Mouse (Mus musculus) liver, adult 2 months (tissue): Measurements from ENCODE around the gene Atn1.

Experiments
- CTCF ChIP-seq: fragments of 200-500 bp; IDR thresholded peaks from 2 replicates; pipeline ENCODE4 v1.5.1; 2011; ENCODE audit warnings: low read depth, low read length, control low read depth
- POLR2A ChIP-seq: fragments of 200-500 bp; IDR thresholded peaks from 2 replicates; pipeline ENCODE4 v1.6.1; 2011; ENCODE audit warnings: low read length, control low read depth; ENCODE audit not compliant: insufficient read depth; ENCODE audit errors: extremely low read depth

DNA sequence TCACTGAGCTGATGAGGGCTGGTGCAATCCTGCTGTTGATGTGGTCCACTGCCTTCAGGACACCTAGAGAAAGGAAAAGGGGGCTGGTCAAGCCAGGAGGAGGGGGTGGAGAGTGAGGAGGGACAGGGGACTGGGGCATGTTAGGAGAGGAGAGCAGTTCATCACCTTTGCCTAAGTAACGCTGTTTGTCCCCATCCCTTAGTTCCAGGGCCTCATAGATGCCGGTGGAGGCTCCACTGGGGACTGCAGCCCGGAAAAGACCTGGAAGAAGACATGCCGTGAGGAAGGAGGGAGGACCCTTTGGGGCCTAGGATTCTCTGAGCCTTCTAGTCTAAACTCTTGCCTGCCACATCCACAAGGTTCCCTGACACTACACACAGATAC is 11.2 kb upstream of the Atn1 start:
- TF ChIP-seq CTCF (no peak), POLR2A (no peak)
